8 mouse cellular contexts compared by ENCODE assay signal in the genomic region with DNA sequence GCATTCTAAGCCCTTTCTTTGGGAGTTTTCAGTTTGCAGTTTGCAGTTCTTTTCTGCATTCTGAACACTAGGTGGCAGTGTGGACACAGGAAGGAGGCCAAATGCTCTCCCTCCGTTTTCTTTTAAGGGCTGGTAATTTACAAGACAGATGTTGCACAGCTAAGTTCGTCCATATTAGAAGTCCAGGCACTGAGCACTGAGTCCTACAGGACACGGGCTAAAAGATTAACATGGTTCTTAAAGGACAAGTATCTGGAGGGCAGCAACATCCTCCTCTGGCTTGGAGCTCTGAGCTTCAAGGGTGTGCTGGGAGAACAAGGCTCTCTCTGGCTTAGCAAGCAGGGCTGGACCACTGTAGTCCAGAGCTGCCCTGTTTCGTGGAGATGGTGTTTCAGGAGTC.
DNase-seq lines count a peak whose midpoint lies in the region; ATAC-seq and TF ChIP-seq lines count a peak whose summit lies in the region.

No protein-coding gene starts in this region.

- DNase-seq in frontal cortex, postnatal 25 days (ENCODE audit: low spot score in 2 of 2): no peak
- peak; percentile 64 for DNase-seq in MEL (ENCODE audit: low read depth, low spot score)
- peak; percentile 82 for DNase-seq in embryo, embryonic 11 days
- peak; percentile 58 for DNase-seq in skeletal muscle tissue, adult 2 months (ENCODE audit: low read depth, low spot score)

- H3K4me1 ChIP-seq in MEL (ENCODE audit: control insufficient read depth in 1 of 2, insufficient read depth in 2 of 2, low read length in 2 of 2): no peaks in the 10 kb centered on the region
- no peaks in the 10 kb centered on the region for H3K4me1 ChIP-seq in heart, embryonic 11.5 days (ENCODE audit: control insufficient read depth, insufficient read depth, low read length)
- peaks cover 3% of the 10 kb centered on the region; the same call in 1 of the 2 replicates for H3K4me1 ChIP-seq in kidney, embryonic 15.5 days

- TF ChIP-seq POLR2A in MEL (IDR thresholded peaks at IDR 0.05; ENCODE audit: control insufficient read depth in 1 of 2, insufficient read depth in 1 of 2, low read depth in 1 of 2, low read length in 2 of 2, poor library complexity in 1 of 2): no peak

- H3K9ac ChIP-seq in MEL (ENCODE audit: control insufficient read depth, low read depth, low read length, poor library complexity, severe bottlenecking): no peak overlapping the region
- peak overlapping the region; percentile 56; the same call in 1 of the 2 replicates for H3K9ac ChIP-seq in heart, embryonic 11.5 days (ENCODE audit: low read depth, low read length)
- no peak overlapping the region for H3K9ac ChIP-seq in kidney, embryonic 15.5 days

- 7% methylated on average over 4 of the region's 4 CpGs for WGBS in heart, embryonic 11.5 days (ENCODE audit: insufficient replicate concordance)
- WGBS in kidney, embryonic 15.5 days: 11% methylated on average over 4 of the region's 4 CpGs

- peak; percentile 75 for ATAC-seq in frontal cortex, adult (ENCODE audit: low TSS enrichment)
- no peak for ATAC-seq in heart, embryonic 11.5 days (replicated peaks; ENCODE audit: insufficient number of reproducible peaks, low FRiP score, low TSS enrichment)
- no peak; the same call in 1 of the 2 replicates for ATAC-seq in kidney, embryonic 15.5 days (replicated peaks; ENCODE audit: low FRiP score)
- ATAC-seq in megakaryocyte, adult 5-6 weeks (ENCODE audit: poor library complexity, severe bottlenecking): peak; percentile 70

- TF ChIP-seq CTCF in MEL (IDR thresholded peaks at IDR 0.05 in 2 of 3, conservative IDR thresholded peaks at IDR 0.05 in 1 of 3; ENCODE audit: control insufficient read depth in 1 of 3, insufficient read depth in 1 of 3, low read depth in 2 of 3, low read length in 3 of 3, poor library complexity in 1 of 3, severe bottlenecking in 1 of 3): peak; percentile 66 to 80 (median 69)

- H3K27me3 ChIP-seq in MEL (ENCODE audit: control insufficient read depth in 1 of 2, insufficient read depth in 2 of 2, low read length in 2 of 2): no peaks in the 10 kb centered on the region
- no peaks in the 10 kb centered on the region for H3K27me3 ChIP-seq in heart, embryonic 11.5 days (ENCODE audit: control insufficient read depth, insufficient read depth, low read length)
- no peaks in the 10 kb centered on the region for H3K27me3 ChIP-seq in kidney, embryonic 15.5 days

- peak overlapping the region; percentile 59 for H3K4me2 ChIP-seq in heart, embryonic 11.5 days
- peak overlapping the region; percentile 44 for H3K4me2 ChIP-seq in kidney, embryonic 15.5 days

- no peaks in the 10 kb centered on the region for H3K79me2 ChIP-seq in MEL (ENCODE audit: control insufficient read depth, insufficient read depth, low read length, poor library complexity)

- no peaks in the 10 kb centered on the region for H3K36me3 ChIP-seq in MEL (ENCODE audit: control insufficient read depth in 1 of 2, insufficient read depth in 2 of 2, low read length in 2 of 2)
- no peaks in the 10 kb centered on the region for H3K36me3 ChIP-seq in heart, embryonic 11.5 days (ENCODE audit: control insufficient read depth, insufficient read depth, low read length)
- no peaks in the 10 kb centered on the region for H3K36me3 ChIP-seq in kidney, embryonic 15.5 days

- peak; percentile 74 for TF ChIP-seq RAD21 in MEL (IDR thresholded peaks at IDR 0.05; ENCODE audit: low read depth, low read length)

- no peak overlapping the region for H3K4me3 ChIP-seq in MEL (ENCODE audit: control insufficient read depth in 1 of 2, insufficient read depth in 1 of 2, low read depth in 2 of 2, low read length in 2 of 2)
- H3K4me3 ChIP-seq in heart, embryonic 11.5 days (ENCODE audit: low read depth, low read length): no peak overlapping the region
- H3K4me3 ChIP-seq in kidney, embryonic 15.5 days (replicated peaks): peak overlapping the region; percentile 5; the same call in 1 of the 2 replicates

- H3K9me3 ChIP-seq in MEL (replicated peaks; ENCODE audit: insufficient read depth, low read length): no peaks in the 10 kb centered on the region
- no peaks in the 10 kb centered on the region for H3K9me3 ChIP-seq in heart, embryonic 11.5 days (replicated peaks; ENCODE audit: control insufficient read depth, low read length)
- no peaks in the 10 kb centered on the region for H3K9me3 ChIP-seq in kidney, embryonic 15.5 days (replicated peaks)

- no peak for TF ChIP-seq EP300 in MEL (IDR thresholded peaks at IDR 0.05; ENCODE audit: low read depth in 1 of 2, low read length in 2 of 2)

- no peak overlapping the region for H3K27ac ChIP-seq in MEL (ENCODE audit: control insufficient read depth, low read depth, low read length)
- H3K27ac ChIP-seq in heart, embryonic 11.5 days (ENCODE audit: low read depth, low read length): no peak overlapping the region
- H3K27ac ChIP-seq in kidney, embryonic 15.5 days: no peak overlapping the region

TF ChIP-seq in MEL, 35 proteins besides CTCF, POLR2A, EP300 and RAD21:
- TF ChIP-seq ZKSCAN1 (IDR thresholded peaks at IDR 0.05; ENCODE audit: low read depth, low read length) (no peak), ZNF384 (IDR thresholded peaks at IDR 0.05; ENCODE audit: low read depth, low read length) (no peak), GABPA (IDR thresholded peaks at IDR 0.05; ENCODE audit: low read depth, low read length) (no peak), MXI1 (IDR thresholded peaks at IDR 0.05; ENCODE audit: low read depth, low read length) (no peak), ZC3H11A (IDR thresholded peaks at IDR 0.05; ENCODE audit: low read depth, low read length) (peak; percentile 53; the same call in 1 of the 2 replicates), SMC3 (IDR thresholded peaks at IDR 0.05; ENCODE audit: low read depth, low read length) (peak; percentile 76), MYC (IDR thresholded peaks at IDR 0.05; ENCODE audit: low read depth, low read length) (no peak)

Comparison
In these comparisons a context has a peak if more than half of its experiments do, and no peak if none do; other contexts are left out.
1. ATAC-seq: peak in frontal cortex, adult (single experiment) and megakaryocyte, adult 5-6 weeks (single experiment); none in heart, embryonic 11.5 days (single experiment) and kidney, embryonic 15.5 days (single experiment).
2. DNase-seq: peak in MEL (single experiment), embryo, embryonic 11 days (single experiment) and skeletal muscle tissue, adult 2 months (single experiment); none in frontal cortex, postnatal 25 days (0 of 2).